Mouse (Mus musculus) erythroid progenitor cell, adult 5-6 weeks (primary cell): Measurements from ENCODE around the gene Arf3. TPM values are rescaled to one million over a fixed set of nuclear protein-coding genes. Genes with fewer than 3 reads are reported as not detected.

Experiments
- total RNA-seq, 2 experiments: library from RNA; stranded (forward) in 1 of 2; stranded (reverse) in 1 of 2; fragments of 150-400 nt in 1 of 2; fragments of 186-747, 209-891 nt in 1 of 2; gene quantifications; 2 replicates each; pipeline versions ENCODE4 v1.2.3 to v1.2.4; 2015 to 2017; ENCODE audit warnings: low replicate concordance in 2 of 2

Gene Arf3
- total RNA-seq, 2 experiments from 2014 or later = 4.8 to 5.4 TPM

Other genes starting within 250 kb of the Arf3 start
- 15.5 and 19.7 TPM in 2 replicates for gene Kansl2, start 228.9 kb downstream of the Arf3 start, total RNA-seq (2015; ENCODE audit: low replicate concordance)
- gene Kansl2, start 228.9 kb downstream of the Arf3 start, total RNA-seq (2017; ENCODE audit: low replicate concordance) = 11.5 and 18.0 TPM in 2 replicates
- 80.0 and 121 TPM in 2 replicates for gene Ccnt1, start 192.3 kb downstream of the Arf3 start, total RNA-seq (2015; ENCODE audit: low replicate concordance)
- 72.0 and 75.4 TPM in 2 replicates for gene Ccnt1, start 192.3 kb downstream of the Arf3 start, total RNA-seq (2017; ENCODE audit: low replicate concordance)
- not detected in 2 replicates for gene 4930415O20Rik, start 192.2 kb downstream of the Arf3 start, total RNA-seq (2015; ENCODE audit: low replicate concordance)
- gene 4930415O20Rik, start 192.2 kb downstream of the Arf3 start, total RNA-seq (2017; ENCODE audit: low replicate concordance) = not detected in 2 replicates
- 62.3 and 81.3 TPM in 2 replicates for gene Adcy6, start 153.1 kb downstream of the Arf3 start, total RNA-seq (2015; ENCODE audit: low replicate concordance)
- gene Adcy6, start 153.1 kb downstream of the Arf3 start, total RNA-seq (2017; ENCODE audit: low replicate concordance) = 133 and 140 TPM in 2 replicates
- not detected in 2 replicates for gene Cacnb3, start 132.4 kb downstream of the Arf3 start, total RNA-seq (2015; ENCODE audit: low replicate concordance)
- 0.77 TPM in 1 of 2 replicates, not detected in the other for gene Cacnb3, start 132.4 kb downstream of the Arf3 start, total RNA-seq (2017; ENCODE audit: low replicate concordance)
- gene Ddx23, start 100.3 kb downstream of the Arf3 start, total RNA-seq (2015; ENCODE audit: low replicate concordance) = 24.5 and 26.0 TPM in 2 replicates
- 49.9 and 91.9 TPM in 2 replicates for gene Ddx23, start 100.3 kb downstream of the Arf3 start, total RNA-seq (2017; ENCODE audit: low replicate concordance)
- 0.36 TPM in 1 of 2 replicates, not detected in the other for gene Rnd1, start 85.8 kb downstream of the Arf3 start, total RNA-seq (2015; ENCODE audit: low replicate concordance)
- not detected in 2 replicates for gene Rnd1, start 85.8 kb downstream of the Arf3 start, total RNA-seq (2017; ENCODE audit: low replicate concordance)
- gene Ccdc65, start 55.0 kb downstream of the Arf3 start, total RNA-seq (2015; ENCODE audit: low replicate concordance) = not detected in 2 replicates
- gene Ccdc65, start 55.0 kb downstream of the Arf3 start, total RNA-seq (2017; ENCODE audit: low replicate concordance) = not detected in 2 replicates
- 2.5 TPM in 1 of 2 replicates, not detected in the other for gene Fkbp11, start 35.0 kb downstream of the Arf3 start, total RNA-seq (2015; ENCODE audit: low replicate concordance)
- gene Fkbp11, start 35.0 kb downstream of the Arf3 start, total RNA-seq (2017; ENCODE audit: low replicate concordance) = 1.4 TPM in 1 of 2 replicates, not detected in the other
- gene Wnt10b, start 14.9 kb upstream of the Arf3 start, total RNA-seq (2015; ENCODE audit: low replicate concordance) = 0.36 TPM in 1 of 2 replicates, not detected in the other
- not detected in 2 replicates for gene Wnt10b, start 14.9 kb upstream of the Arf3 start, total RNA-seq (2017; ENCODE audit: low replicate concordance)
- not detected in 2 replicates for gene Wnt1, start 26.6 kb upstream of the Arf3 start, total RNA-seq (2015; ENCODE audit: low replicate concordance)
- not detected in 2 replicates for gene Wnt1, start 26.6 kb upstream of the Arf3 start, total RNA-seq (2017; ENCODE audit: low replicate concordance)
- not detected in 2 replicates for gene Ddn, start 46.3 kb upstream of the Arf3 start, total RNA-seq (2015; ENCODE audit: low replicate concordance)
- not detected in 2 replicates for gene Ddn, start 46.3 kb upstream of the Arf3 start, total RNA-seq (2017; ENCODE audit: low replicate concordance)
- 58.0 and 61.2 TPM in 2 replicates for gene Prkag1, start 68.3 kb upstream of the Arf3 start, total RNA-seq (2015; ENCODE audit: low replicate concordance)
- 73.0 and 87.4 TPM in 2 replicates for gene Prkag1, start 68.3 kb upstream of the Arf3 start, total RNA-seq (2017; ENCODE audit: low replicate concordance)
- gene Kmt2d, start 108.0 kb upstream of the Arf3 start, total RNA-seq (2015; ENCODE audit: low replicate concordance) = 29.2 and 52.4 TPM in 2 replicates
- gene Kmt2d, start 108.0 kb upstream of the Arf3 start, total RNA-seq (2017; ENCODE audit: low replicate concordance) = 69.3 and 96.1 TPM in 2 replicates
- 2.2 and 5.9 TPM in 2 replicates for gene Rhebl1, start 131.3 kb upstream of the Arf3 start, total RNA-seq (2015; ENCODE audit: low replicate concordance)
- gene Rhebl1, start 131.3 kb upstream of the Arf3 start, total RNA-seq (2017; ENCODE audit: low replicate concordance) = not detected in 2 replicates
- not detected in 2 replicates for gene Dhh, start 135.3 kb upstream of the Arf3 start, total RNA-seq (2015; ENCODE audit: low replicate concordance)
- not detected in 2 replicates for gene Dhh, start 135.3 kb upstream of the Arf3 start, total RNA-seq (2017; ENCODE audit: low replicate concordance)
- gene Lmbr1l, start 155.0 kb upstream of the Arf3 start, total RNA-seq (2015; ENCODE audit: low replicate concordance) = 7.9 and 15.1 TPM in 2 replicates
- 9.0 and 12.1 TPM in 2 replicates for gene Lmbr1l, start 155.0 kb upstream of the Arf3 start, total RNA-seq (2017; ENCODE audit: low replicate concordance)
- gene Tuba1b, start 171.4 kb upstream of the Arf3 start, total RNA-seq (2015; ENCODE audit: low replicate concordance) = 2,503 and 2,754 TPM in 2 replicates
- gene Tuba1b, start 171.4 kb upstream of the Arf3 start, total RNA-seq (2017; ENCODE audit: low replicate concordance) = 632 and 670 TPM in 2 replicates
- not detected in 2 replicates for gene Gm49450, start 190.3 kb upstream of the Arf3 start, total RNA-seq (2015; ENCODE audit: low replicate concordance)
- gene Gm49450, start 190.3 kb upstream of the Arf3 start, total RNA-seq (2017; ENCODE audit: low replicate concordance) = not detected in 2 replicates
- 6.5 and 38.1 TPM in 2 replicates for gene Tuba1a, start 190.5 kb upstream of the Arf3 start, total RNA-seq (2015; ENCODE audit: low replicate concordance)
- gene Tuba1a, start 190.5 kb upstream of the Arf3 start, total RNA-seq (2017; ENCODE audit: low replicate concordance) = 5.9 and 9.6 TPM in 2 replicates